Mouse (Mus musculus): ENCODE results near the gene Yars. TPM values are rescaled to one million over a fixed set of nuclear protein-coding genes. Genes with fewer than 3 reads are reported as not detected.

Gene Yars
- polyA plus RNA-seq, 1 experiment from 2014 or later: 78.3 TPM

DNA sequence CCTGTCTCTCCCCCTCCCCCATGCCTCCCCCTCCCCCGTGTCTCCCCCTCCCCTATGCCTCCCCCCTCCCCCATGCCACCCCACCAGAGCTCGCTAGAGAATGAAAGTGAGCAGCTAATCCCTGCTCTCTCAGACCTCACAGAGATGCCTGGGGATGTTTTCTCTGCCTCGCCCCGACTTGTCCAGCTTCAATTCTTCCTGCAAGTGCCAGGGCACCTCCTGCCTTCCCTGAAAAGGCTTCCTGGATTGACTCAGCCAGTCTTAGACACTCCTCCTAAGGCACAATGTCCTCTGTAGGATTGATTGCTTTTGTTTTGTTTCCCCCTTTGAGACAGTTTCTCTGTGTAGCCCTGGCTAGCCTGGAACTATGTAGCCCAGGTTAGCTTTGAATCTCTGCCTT, 71.6 kb downstream of the Yars start, which contains the start of gene C77080:
Gene C77080 (minus strand): TSS at position 209 of the 400 bp plus-strand sequence.
- DNase-seq (ENCODE audit: low spot score) (no peak), ATAC-seq (ENCODE audit: low read depth) (no peak)
- Histone ChIP-seq H3K27me3 (replicated peaks; ENCODE audit: control insufficient read depth, insufficient read depth, low read length) (no peaks in the 10 kb centered on the region), H3K9me3 (ENCODE audit: control insufficient read depth, low read length) (no peaks in the 10 kb centered on the region), H3K4me3 (ENCODE audit: low read depth, low read length) (no peak within 1 kb of the TSS), H3K36me3 (ENCODE audit: control insufficient read depth, insufficient read depth, low read length) (no peaks in the 10 kb centered on the region), H3K9ac (ENCODE audit: low read depth, low read length) (no peak within 1 kb of the TSS), H3K4me1 (ENCODE audit: control insufficient read depth, insufficient read depth, low read length) (peaks cover 10% of the 10 kb centered on the region), H3K4me2 (ENCODE audit: low read depth, low read length) (no peak within 1 kb of the TSS), H3K27ac (replicated peaks; ENCODE audit: low read depth, low read length) (no peak within 1 kb of the TSS)
- 6% methylated on average over 2 of the region's 4 CpGs for WGBS

DNA sequence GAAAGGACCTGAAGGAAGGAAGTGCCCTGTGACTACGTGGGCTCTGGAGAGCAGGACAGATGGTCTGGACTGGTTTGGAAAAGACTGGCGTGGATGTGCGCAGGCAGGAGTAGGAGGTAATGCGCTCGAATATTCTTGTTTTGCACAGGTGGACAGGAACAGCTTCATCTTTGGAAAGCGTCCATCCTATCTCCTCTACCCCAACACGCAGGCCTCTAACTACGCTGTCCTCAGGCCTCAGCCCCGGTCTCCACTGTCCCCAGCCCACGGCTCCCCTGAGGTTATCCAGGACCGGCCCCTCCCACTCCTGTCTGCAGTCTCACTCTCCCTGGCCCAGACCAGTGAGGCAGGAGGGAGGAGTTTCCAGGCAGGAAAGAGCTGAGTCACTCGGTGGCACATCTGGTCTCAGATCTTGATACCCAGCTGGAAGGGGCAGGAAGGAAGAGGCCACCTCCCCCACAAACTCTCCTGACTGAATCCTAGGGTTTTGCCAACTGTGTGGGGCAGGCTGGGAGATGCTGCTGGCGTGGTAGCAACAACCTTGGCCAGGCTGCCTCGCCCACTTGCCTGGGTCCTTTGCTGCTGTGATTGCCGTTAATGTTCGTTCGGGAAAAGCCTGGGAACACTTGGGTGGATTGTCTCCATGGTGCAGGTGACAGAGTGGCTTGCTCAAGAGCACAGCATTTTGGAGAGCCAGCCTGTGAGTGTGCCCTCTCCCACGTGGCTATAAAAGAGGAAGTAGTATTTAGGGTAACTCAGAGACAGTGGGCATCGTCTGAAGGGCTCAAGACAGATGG, 73.9 kb downstream of the Yars start:
- Histone ChIP-seq H3K9ac (ENCODE audit: low read depth, low read length) (no peak overlapping the region), H3K4me2 (ENCODE audit: low read depth, low read length) (0 out of 2 replicates have a peak overlapping the region, but pooled peaks have one; percentile 10), H3K4me3 (ENCODE audit: low read depth, low read length) (no peak overlapping the region), H3K4me1 (ENCODE audit: control insufficient read depth, insufficient read depth, low read length) (0 out of 2 replicates have a peak, but pooled peaks cover 4% of the 10 kb centered on the region), H3K9me3 (ENCODE audit: control insufficient read depth, low read length) (no peaks in the 10 kb centered on the region), H3K27me3 (replicated peaks; ENCODE audit: control insufficient read depth, insufficient read depth, low read length) (no peaks in the 10 kb centered on the region), H3K27ac (replicated peaks; ENCODE audit: low read depth, low read length) (0 out of 2 replicates have a peak overlapping the region, but pooled peaks have one; percentile 10), H3K36me3 (ENCODE audit: control insufficient read depth, insufficient read depth, low read length) (no peaks in the 10 kb centered on the region)
- 26% methylated on average over 19 of the region's 19 CpGs for WGBS
- ATAC-seq (ENCODE audit: low read depth) (peak; percentile 83), DNase-seq (ENCODE audit: low spot score) (peak; percentile 75)

DNA sequence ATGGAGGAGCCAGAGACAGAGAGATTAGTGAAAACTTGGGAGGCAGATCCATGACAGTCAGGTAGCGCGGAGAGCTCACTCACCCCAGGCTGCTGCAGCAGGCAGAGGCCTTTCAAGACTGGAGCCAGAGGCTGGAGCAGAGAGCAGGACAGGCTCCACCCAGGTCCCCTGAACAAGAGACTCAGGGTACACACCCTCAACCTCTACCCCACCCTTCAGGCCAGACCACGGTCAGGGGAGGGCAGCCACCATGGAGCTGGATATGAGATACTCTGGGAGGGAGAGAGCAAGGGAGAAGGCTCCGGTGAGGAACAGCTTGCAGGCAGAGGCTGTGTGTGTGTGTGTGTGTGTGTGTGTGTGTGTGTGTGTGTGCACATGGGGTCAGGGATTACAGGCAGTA, 76.6 kb downstream of the Yars start:
- Histone ChIP-seq H3K4me2 (ENCODE audit: low read depth, low read length) (no peak overlapping the region), H3K36me3 (ENCODE audit: control insufficient read depth, insufficient read depth, low read length) (no peaks in the 10 kb centered on the region), H3K9ac (ENCODE audit: low read depth, low read length) (no peak overlapping the region), H3K4me3 (ENCODE audit: low read depth, low read length) (no peak overlapping the region), H3K27ac (replicated peaks; ENCODE audit: low read depth, low read length) (no peak overlapping the region), H3K9me3 (ENCODE audit: control insufficient read depth, low read length) (no peaks in the 10 kb centered on the region), H3K4me1 (ENCODE audit: control insufficient read depth, insufficient read depth, low read length) (0 out of 2 replicates have a peak, but pooled peaks cover 4% of the 10 kb centered on the region), H3K27me3 (replicated peaks; ENCODE audit: control insufficient read depth, insufficient read depth, low read length) (no peaks in the 10 kb centered on the region)
- 63% methylated on average over 4 of the region's 4 CpGs for WGBS
- no peak for ATAC-seq (ENCODE audit: low read depth)
- no peak for DNase-seq (ENCODE audit: low spot score)

DNA sequence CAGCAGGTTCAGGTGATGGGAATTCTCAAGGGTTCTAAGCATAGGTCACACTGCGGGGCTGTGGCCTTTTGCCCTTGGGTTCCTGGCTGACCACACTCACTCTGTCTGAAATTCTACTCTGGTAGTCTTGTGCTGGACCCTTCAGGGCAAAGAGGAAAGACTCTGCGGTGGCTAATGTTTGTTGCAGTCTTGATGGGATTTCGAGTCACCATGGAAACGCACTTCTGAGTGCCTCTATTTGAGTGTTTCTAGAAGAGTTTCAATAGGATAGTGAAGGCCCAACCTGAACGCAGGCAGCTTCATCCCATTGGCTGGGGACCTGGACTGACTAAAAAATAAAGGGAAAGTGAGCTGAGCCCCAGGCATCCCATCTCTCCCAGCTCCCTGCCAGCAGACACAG, 77.3 kb downstream of the Yars start:
- H3K4me2 ChIP-seq (ENCODE audit: low read depth, low read length): no peak overlapping the region
- 0 out of 2 replicates have a peak, but pooled peaks cover 4% of the 10 kb centered on the region for H3K4me1 ChIP-seq (ENCODE audit: control insufficient read depth, insufficient read depth, low read length)
- DNase-seq (ENCODE audit: low spot score): no peak
- no peaks in the 10 kb centered on the region for H3K36me3 ChIP-seq (ENCODE audit: control insufficient read depth, insufficient read depth, low read length)
- no peaks in the 10 kb centered on the region for H3K27me3 ChIP-seq (replicated peaks; ENCODE audit: control insufficient read depth, insufficient read depth, low read length)
- no peak overlapping the region for H3K9ac ChIP-seq (ENCODE audit: low read depth, low read length)
- H3K27ac ChIP-seq (replicated peaks; ENCODE audit: low read depth, low read length): no peak overlapping the region
- ATAC-seq (ENCODE audit: low read depth): no peak
- WGBS: 70% methylated on average over 5 of the region's 5 CpGs
- no peaks in the 10 kb centered on the region for H3K9me3 ChIP-seq (ENCODE audit: control insufficient read depth, low read length)
- H3K4me3 ChIP-seq (ENCODE audit: low read depth, low read length): no peak overlapping the region

DNA sequence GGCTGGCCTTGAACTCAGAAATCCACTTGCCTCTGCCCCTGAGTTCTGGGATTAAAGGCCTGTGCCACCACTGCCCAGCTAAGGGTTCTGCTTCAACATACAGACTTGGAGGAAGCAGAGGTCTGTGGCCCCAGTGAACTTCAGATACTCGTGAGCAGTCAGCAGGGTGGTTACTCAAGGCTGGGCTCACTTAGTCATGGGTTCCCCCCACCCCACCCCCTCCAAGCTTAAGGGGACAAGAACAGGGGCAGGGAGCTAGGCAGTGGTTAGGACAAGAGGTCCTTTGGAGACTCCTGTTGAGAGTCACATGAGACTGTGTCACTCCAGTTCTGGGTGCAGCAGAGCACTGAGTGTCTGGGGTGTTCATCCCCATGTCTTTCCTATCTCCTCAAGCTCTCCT, 79.1 kb downstream of the Yars start:
- H3K4me2 ChIP-seq (ENCODE audit: low read depth, low read length): no peak overlapping the region
- no peak for DNase-seq (ENCODE audit: low spot score)
- ATAC-seq (ENCODE audit: low read depth): no peak
- no peaks in the 10 kb centered on the region for H3K36me3 ChIP-seq (ENCODE audit: control insufficient read depth, insufficient read depth, low read length)
- H3K27ac ChIP-seq (replicated peaks; ENCODE audit: low read depth, low read length): no peak overlapping the region
- no peak overlapping the region for H3K9ac ChIP-seq (ENCODE audit: low read depth, low read length)
- no peaks in the 10 kb centered on the region for H3K27me3 ChIP-seq (replicated peaks; ENCODE audit: control insufficient read depth, insufficient read depth, low read length)
- H3K9me3 ChIP-seq (ENCODE audit: control insufficient read depth, low read length): no peaks in the 10 kb centered on the region
- H3K4me1 ChIP-seq (ENCODE audit: control insufficient read depth, insufficient read depth, low read length): peaks cover 6% of the 10 kb centered on the region; the same call in 1 of the 2 replicates
- 50% methylated on average over 1 of the region's 1 CpGs for WGBS
- H3K4me3 ChIP-seq (ENCODE audit: low read depth, low read length): no peak overlapping the region

Other genes starting within 250 kb of the Yars start
- gene Azin2, start 227.3 kb upstream of the Yars start, polyA plus RNA-seq (2014; fragmentation: Nextera tagmentation; extraction: Ambion mirVana): 20.0 and 27.1 TPM in 2 replicates
- 135 and 142 TPM in 2 replicates for gene Ak2, start 197.8 kb upstream of the Yars start, polyA plus RNA-seq (2014; fragmentation: Nextera tagmentation; extraction: Ambion mirVana)
- gene Rnf19b, start 131.5 kb upstream of the Yars start, polyA plus RNA-seq (2014; fragmentation: Nextera tagmentation; extraction: Ambion mirVana): 9.7 and 11.3 TPM in 2 replicates
- gene Tmem54, start 84.2 kb upstream of the Yars start, polyA plus RNA-seq (2014; fragmentation: Nextera tagmentation; extraction: Ambion mirVana): 6.9 and 8.4 TPM in 2 replicates
- gene Hpca, start 67.7 kb upstream of the Yars start, polyA plus RNA-seq (2014; fragmentation: Nextera tagmentation; extraction: Ambion mirVana): 3.6 and 4.9 TPM in 2 replicates
- 28.4 and 29.1 TPM in 2 replicates for gene Fndc5, start 52.8 kb upstream of the Yars start, polyA plus RNA-seq (2014; fragmentation: Nextera tagmentation; extraction: Ambion mirVana)
- 12.6 and 15.5 TPM in 2 replicates for gene S100pbp, start within 50 bp of the Yars start, polyA plus RNA-seq (2014; fragmentation: Nextera tagmentation; extraction: Ambion mirVana)
- 6.1 and 6.2 TPM in 2 replicates for gene C77080, start 71.6 kb downstream of the Yars start, polyA plus RNA-seq (2014; fragmentation: Nextera tagmentation; extraction: Ambion mirVana)
- gene Sync, start 97.9 kb downstream of the Yars start, polyA plus RNA-seq (2014; fragmentation: Nextera tagmentation; extraction: Ambion mirVana): 7.9 and 11.7 TPM in 2 replicates
- 304 and 320 TPM in 2 replicates for gene Rbbp4, start 145.6 kb downstream of the Yars start, polyA plus RNA-seq (2014; fragmentation: Nextera tagmentation; extraction: Ambion mirVana)
- 37.1 and 45.0 TPM in 2 replicates for gene Zbtb8os, start 145.9 kb downstream of the Yars start, polyA plus RNA-seq (2014; fragmentation: Nextera tagmentation; extraction: Ambion mirVana)
- 4.6 and 4.9 TPM in 2 replicates for gene Zbtb8a, start 188.4 kb downstream of the Yars start, polyA plus RNA-seq (2014; fragmentation: Nextera tagmentation; extraction: Ambion mirVana)

Measured in embryonic facial prominence, embryonic 14.5 days (tissue).